Mouse (Mus musculus) brain, embryonic 18.5 days (tissue): ENCODE data around the gene Cabcoco1.

Source experiments
- DNase-seq: peaks from one replicate; pipeline ENCODE4 v3.0.0-alpha.2; 2012; ENCODE audit warnings: low read depth, low spot score

The Cabcoco1 gene

DNA sequence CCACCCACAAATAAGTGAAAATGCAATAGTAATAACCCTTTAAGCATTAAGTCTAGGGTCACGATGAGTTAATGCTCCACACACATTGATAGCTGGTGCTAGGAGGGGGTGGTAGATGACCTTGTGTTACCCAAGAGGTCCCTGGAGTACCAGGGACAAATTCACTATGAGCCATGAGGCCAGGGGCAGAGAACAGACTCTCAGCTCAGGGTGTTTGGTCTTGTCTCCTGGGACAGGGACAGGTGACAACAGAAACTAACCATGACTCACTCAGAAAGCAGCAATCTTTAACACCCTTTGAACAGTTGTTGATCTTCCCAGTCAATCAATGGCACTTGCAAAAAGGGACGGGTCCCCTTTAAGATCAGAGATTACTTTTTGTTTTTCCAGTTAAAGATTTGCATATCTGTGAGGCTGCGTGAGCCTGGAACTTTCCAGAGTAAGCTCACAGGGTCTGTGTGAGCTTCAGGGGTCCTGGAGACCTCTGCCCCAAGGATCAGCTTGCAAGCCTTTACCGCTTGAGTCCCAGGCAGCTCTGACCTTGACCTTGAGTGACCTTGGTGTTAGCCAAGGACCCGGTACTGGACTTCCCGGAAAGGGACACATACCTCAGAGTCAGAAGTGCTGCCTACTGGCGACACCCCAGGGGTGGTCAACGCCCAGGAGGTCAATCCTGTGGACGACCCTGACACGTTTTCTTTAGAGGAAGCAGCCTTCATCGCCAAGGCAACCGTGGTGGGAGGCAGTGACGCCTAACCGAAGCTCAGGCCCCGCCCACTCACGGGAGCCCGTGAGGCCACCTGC, at the start of gene Cabcoco1:
Gene Cabcoco1, minus strand, starts transcription at position 758 of the 804 bp plus-strand sequence.
- DNase-seq, result no peak

DNA sequence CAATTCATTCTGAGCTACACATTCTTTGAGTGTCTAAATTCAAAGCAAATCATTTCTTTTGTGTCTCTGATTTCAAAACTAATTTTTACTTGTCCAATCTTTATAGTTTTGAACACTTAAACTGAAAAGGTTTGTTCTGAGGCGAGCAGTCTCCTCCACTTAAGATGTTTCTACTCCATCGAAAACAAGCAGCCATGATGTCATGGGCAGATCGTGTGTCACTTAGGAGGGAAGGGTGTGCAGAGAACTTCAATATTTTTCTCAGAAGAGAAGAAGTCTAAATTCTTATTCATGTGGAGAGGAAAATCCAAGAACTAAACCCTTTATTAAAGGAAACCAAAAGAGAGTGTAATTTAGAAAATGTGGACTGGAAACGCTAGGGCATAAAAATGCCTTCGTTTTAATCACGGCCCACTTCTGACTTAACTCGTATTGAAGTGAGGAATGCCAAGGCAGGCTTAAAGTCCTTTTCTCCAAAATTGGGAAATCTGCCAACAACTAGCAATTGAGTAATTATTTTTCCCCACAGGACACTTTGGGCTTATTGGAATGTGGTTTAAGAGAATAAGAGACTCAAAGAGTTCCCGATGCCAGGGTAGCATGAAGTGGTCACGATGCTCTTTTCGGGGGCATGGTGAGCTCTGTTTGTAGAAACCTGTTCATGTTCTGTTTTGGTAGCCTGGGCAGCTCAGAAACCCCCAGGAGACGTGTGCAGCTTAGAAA, 48.0 kb upstream of the Cabcoco1 start:
- DNase-seq, result no peak

DNA sequence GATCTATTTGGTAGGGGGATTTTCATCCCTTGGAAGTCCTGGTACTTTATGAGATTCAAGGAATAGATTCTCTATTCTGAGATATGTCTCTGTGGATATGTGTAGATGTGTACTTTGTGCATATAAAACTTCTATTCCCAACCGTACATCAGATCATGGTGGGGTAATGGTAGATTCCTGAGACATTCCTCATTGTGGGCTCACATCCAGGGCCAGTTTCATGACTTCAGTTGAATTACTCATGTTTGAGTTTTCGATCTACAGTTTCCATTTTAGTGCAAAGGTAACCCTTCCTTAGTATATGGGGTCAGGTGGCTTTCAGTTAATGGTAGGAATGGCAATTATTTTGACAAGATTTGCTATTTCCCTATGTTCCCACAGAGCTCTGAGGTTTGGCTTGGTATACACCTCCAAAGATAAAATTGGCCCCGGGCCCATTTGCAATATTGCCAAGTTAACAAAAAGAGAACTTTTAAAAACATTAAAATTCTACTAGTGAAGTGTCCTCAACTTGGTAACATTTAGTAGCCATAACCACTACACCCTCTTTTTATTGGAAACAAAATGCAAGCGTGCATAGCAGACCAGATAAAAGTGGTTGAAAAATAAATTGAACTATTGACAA, 45.8 kb upstream of the Cabcoco1 start:
- DNase-seq, result no peak

DNA sequence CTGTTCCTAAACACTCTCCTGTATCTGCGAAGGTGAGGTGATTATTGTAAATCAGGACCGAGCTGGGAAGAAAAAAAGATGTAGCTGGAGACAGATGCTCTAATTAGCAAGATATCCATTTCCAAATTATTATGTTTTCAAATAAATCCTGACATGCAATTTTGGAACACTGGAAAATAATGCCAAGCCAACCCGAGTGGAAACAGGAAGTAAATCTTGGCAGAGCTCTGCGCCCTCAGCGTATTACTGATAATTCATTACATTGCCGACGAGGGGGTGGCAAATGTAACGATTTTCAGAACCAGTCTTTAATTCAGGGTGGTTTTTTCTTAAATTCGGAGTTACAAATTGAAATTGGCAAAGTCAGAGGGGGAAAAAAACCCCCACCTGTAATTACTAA, 35.6 kb upstream of the Cabcoco1 start:
- DNase-seq, result no peak

DNA sequence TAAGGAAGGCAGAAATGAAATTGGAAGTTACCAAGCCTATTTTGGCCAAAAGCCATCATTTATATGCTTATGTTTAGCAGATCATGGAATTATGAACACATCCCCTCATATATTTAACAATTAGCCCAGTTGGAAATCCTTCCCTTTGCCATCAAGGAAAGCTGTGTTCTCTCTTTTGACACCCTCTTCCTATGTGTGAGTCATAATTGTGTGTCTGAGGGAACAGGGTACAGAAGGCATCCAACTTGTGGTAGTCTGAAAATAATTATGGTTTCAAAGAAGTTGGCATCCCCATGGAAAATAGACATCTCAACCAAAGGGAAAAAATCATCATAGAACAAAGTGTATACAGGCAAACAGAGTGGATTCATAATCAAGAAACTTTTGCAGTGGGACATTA, 26.5 kb upstream of the Cabcoco1 start:
- no peak for DNase-seq

DNA sequence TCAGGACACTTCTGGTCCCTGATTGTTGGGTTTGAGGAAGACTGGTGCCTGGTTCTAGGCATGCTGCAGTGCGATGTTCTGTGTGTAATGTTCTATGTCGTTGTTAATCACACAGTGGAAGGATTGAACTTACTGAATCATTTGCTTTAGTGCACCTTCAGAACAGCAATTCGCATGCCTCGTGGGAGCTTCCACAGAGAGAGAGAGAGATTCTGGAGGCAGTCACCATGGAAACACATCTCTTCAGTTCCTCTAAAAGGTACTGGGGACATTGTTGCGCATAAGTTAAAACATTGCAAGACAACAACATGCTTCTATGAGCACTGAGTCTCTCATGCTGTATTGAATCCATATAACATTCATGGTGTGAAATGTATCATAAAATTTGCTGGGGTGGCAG, 20.6 kb upstream of the Cabcoco1 start:
- no peak for DNase-seq

DNA sequence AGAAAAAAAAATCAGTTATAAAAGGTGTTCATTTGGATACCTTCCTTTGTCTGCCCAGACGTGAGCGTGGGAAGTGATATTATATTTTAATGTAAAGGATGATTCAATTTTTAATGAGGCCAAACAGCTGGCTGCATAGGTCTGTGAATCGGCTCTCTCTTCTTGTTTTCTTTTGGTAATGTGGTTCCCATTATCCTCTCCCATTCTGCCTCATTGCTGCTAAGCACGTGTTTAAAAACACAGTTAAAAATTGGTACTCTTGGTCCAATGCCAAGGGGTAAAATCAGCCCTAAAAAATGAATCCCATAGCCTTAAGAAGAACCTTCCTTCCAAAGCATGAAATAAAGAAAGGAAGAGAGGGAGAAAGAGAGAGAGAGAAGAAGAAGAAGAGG, 17.1 kb upstream of the Cabcoco1 start:
- DNase-seq, result no peak

DNA sequence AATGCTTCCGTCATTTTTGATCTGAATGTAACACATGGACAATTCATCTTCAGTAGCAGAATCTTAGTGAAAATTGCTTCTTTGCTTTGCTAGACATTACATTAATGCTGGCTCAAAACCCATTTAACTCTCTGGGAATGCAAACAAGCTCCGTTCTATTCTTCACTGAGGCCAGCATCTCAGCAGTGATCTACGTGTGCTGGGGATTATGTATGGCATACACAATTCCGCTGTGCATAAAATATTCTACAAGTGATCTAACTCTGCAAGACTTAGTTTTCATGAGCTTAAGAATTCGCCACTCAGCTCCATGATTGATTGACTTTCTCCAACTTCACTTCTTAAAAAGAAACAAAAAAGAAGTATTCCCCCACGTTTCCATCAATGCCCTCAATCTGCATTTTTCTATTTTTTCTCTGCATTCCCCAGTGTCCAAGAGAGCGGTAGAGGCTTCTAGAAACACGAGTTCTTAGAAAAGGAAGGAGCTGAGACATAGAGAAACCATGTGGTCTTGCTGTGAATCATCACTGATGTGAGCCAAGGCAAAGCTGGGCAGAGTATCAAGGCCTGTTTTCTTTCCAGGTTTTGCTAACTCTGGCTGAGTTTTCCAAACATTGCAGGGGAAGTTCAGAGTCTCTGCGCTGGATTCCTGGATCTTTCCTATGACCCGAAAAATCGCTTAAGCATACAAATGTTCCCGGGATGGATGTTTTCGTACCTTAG, 16.6 kb upstream of the Cabcoco1 start:
- peak; percentile 64 for DNase-seq

DNA sequence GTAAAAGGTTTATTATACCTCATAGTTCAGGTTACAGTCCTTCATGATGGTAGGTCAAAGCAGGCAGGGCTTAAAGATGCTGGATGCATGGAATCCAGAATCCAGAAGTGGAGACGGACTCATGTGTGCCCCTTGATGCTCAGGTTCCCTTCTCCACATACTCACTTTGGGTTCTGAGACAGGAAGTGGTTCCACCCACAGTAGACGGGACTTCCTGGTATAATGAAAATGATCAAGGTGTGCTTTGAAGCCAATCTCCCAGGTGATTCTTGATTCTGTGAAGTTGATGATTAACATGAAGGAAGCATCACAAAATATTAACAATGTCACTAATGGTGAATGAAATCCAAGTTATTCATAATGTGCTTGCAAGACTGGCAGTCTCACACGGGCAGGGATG, 12.0 kb upstream of the Cabcoco1 start:
- no peak for DNase-seq

DNA sequence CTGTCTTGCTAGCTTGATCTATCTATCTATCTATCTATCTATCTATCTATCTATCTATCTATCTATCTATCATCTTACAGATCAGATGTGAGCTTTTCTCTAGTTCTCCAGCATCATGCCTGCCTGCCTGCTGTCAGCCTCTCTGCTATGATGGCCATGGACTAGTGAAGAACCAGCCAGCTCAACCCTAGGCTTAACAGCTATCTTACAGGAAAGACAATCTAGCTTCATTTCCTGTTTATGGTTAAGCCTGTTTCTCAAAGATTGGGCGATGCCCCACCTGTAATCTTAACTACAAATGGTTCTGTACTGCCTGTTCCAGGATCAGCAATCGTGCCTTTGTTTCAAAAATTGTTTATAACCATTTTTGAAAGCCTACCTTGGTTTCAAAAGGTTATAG, 10.9 kb upstream of the Cabcoco1 start:
- no peak for DNase-seq

DNA sequence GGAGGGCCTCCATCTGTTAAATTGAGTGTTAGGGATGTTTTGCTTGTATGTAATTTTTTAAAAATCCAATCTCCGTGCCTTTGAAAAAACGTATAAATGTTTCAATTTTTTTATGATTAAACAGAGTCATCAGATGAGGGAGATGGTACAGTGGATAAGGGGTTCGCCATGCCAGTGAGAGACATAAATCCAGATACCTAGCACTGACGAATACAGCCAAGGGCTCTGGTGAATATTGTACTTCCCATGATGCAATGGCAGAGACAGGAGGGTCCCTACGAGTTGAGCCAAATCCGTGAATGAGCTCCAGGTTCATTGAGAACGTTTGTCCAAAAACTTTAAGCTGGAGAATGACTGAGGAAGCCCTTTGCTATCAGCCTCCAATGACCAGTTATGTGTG, 9.6 kb upstream of the Cabcoco1 start:
- no peak for DNase-seq

DNA sequence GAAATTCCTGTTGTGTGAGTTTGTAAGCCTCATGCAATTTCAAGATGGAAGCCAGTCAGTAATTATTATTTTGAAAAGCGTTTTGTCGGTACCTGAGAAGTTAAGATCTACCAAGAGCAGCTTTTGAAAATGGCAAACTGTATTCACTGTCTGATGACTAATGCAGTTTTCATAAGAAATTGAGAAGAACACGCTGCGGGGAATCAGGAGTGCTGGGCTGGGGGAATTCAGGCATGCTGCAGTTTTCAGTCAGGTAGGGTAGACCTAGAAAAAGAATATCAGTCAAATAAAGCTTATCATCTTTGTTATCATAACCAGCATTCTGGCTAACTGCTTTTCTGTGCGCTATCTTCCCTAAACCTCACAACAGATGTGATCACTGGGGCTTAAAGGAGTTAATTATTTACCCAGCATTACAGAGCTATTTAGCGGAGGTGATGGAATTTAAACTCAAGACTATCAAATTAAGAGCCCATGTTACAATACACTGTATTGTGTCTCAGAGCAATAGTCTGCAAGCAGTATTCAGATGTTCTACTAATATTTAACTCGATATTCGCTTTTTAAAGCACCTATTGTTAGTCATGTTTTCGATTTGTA, 9.1 kb upstream of the Cabcoco1 start:
- DNase-seq, result no peak

DNA sequence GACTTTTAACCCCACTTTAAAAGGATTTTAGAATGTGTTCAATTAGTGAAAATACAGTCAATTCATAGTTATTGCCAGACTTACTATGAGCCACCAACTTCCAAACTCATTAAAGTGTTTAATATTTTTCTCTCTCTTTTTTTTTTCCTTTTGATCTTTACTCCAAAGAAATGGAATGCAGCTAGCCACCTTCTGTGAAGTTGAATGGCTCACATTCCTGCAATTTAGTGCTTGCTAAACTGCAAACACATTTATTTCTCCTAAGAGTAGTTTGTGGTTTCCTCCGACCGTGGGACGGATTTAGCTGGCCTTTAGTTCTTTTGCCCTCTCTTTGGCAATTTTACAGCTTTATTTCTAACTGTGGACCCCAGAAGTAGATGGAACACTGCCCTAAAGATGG, 1.4 kb upstream of the Cabcoco1 start:
- DNase-seq, result no peak

DNA sequence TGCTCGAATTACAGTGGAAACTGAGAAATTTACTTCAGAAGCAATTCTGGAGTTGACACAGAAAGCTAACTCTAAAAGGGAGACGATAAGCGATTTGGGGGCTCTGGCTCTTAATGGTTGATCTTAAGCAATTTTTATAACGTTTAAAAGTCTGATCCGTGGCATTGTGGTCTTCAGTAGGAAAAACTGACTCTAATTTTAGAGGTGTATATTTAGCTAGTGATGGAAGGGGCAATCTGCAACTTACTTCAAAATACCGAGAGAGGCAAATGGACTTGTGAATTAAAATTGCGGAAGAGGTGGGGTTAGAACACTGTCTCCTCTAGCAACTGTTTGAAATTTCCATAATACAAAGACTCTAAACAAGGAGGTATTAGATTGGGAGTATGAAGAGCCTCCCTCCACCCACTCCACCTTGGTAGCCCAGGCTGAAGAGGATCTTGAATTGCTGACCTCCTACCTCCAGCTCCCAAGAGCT, 286 bp upstream of the Cabcoco1 start:
- no peak for DNase-seq

DNA sequence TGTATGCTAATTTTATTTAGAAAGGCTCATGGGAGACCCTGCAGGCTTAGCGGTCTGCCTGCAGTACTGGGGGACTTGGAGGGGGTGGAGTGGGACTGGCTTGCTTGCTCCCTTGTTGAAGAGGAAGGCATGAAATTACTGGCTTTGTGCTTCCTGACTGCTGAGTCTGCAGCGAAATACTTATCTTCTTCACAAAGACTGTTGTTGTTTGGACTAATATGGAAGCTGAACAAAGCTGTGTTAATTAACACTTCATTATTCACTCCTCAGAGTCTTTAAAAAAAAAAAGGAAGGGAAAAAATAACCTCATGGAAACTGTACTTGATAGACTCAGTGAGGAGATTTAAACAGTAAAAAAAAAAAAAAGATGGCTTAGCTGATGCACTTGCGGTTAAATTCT, 1.1 kb downstream of the Cabcoco1 start:
- no peak for DNase-seq

DNA sequence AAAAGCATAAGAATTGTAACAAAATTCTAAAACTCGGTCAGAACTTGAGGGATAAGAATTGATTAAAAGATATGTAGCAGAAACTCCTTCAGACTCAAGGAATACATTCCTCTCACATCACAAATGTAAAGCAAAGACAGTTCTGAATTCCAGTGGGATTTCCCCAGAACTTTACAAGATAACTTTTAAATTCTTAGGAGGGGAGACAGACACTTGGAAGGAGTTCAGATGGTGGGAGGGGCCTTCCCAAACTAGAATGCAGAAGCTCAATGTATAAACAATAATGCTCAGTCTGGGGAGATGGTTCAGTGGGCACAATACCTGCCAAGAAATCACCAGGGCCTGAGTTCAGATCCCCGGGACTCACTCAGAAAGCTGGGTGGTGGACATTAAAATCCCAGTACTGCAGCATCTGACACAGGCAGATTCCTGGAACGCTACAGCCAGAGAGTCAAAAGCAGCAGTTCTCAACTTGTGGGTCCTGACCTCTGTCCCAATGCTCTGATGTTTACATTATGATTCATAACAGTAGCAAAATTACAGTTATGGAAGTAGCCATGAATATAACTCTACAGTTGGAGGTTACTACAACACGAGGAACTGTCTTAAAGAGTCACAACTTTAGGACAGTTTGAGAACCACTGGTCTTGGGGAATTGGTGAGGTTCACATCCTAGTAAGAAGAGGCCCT, 4.3 kb downstream of the Cabcoco1 start:
- DNase-seq, result no peak

DNA sequence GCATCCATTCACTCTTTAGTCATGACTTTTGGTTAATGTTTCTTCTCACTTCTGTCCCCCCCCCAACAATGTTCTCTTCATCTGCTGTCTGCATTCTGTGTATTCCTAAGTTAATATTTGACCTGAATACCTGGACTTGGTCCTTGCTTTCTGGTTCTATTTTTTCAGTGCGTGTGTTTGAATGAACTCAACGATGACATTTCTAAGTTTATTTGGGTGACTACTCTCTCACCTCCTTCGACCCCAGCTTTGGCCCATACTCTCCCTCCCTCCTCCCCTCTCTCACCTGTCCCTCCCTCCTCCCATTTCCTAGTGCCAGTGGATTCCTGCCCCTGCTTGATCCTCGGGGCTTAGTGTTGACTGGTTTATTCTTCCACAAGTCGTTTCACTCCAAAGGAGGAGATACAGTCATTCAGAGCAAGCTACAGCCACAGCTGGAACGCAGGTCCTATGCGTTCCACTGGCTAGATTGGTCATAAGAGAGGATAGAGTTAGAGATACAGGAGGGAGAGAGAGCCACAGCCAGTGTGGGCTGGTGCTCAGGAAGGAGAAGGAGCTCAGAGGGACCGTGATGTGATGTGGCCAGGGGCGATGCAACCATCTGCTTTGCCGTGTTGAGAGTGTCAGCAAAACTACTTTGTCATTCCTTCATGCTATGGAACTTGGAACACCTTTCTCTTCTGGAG, 12.2 kb downstream of the Cabcoco1 start:
- no peak for DNase-seq

DNA sequence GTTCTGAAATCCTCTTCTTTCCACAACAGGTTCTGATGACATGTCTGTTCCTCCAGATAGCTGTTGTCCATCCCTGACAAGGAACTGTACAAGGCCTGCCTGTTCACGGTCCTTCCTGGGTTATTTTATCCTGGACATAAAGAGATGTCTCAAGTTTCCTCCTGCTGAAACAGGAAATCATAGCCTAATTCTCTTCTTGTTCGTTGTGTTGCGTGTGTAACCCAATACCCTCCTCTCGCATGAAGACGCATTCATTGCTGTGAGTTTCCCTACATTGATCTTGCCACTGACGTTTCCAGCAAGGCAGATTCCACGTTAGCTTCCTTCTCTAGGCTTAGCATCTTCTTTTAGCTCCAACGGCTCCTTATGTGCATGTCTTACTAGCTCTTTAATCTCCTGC, 12.7 kb downstream of the Cabcoco1 start:
- no peak for DNase-seq

DNA sequence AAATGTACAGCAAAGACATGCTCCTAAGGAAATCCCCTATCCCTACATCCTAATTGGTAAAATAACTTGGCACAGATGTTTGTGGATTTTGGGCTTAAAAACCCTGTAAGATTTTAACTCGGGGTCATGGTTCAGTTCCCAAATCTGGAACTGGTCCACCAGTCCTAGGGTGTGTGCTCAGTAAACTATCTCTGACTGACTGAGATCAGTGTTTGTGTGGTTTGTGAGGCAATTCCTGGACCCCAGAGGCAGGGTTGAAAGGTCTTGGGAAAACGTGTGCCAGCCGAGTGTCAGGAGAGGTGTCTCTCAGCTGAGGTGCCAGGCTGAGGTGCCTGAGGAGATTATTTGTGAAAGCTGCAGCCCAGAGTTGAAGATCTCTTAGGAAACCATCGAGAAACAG, 19.6 kb downstream of the Cabcoco1 start:
- DNase-seq, result no peak

DNA sequence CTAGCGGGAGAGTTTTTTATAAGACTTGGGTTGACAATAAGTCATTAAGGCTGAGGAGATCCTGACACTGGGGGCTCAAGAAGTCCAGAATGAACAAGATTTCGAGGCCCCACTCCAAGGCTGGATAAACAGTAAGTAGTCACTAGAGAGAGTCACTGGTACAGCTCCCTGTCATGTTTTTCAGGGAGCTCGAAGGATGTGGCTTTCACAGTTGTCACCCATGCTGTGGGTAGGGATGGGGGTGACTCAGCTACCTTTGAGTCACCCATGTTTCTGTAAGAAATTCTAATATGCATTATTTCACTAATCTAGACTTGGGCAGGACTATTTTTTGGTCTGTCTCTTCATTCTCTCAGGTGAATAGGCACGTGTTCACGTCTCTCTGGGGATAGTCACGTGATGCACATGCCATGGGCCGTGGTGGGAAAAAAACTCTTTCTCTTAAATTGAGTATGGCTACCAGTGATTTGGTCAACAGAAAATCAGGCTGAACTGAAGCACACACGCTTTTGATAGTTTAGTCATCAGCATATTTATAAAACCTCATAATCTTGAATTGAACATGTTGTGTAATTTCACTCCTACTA, 29.2 kb downstream of the Cabcoco1 start:
- DNase-seq, result no peak
